Mouse (Mus musculus) C2C12 (cell line): ENCODE data around the gene Slc48a1. TPM values are rescaled to one million over a fixed set of nuclear protein-coding genes. Genes with fewer than 3 reads are reported as not detected.

Experiments used
- H3K27me3 ChIP-seq: one replicate; pipeline ENCODE4 v1.6.1; 2011; ENCODE audit not compliant: control insufficient read depth, insufficient read depth, insufficient read length
- H3K36me3 ChIP-seq: one replicate; pipeline ENCODE4 v1.6.1; 2011; ENCODE audit not compliant: control insufficient read depth, insufficient read depth
- H3K4me3 ChIP-seq: one replicate; pipeline ENCODE4 v1.5.1; 2011; ENCODE audit warnings: mild to moderate bottlenecking, control low read depth; ENCODE audit not compliant: poor library complexity, insufficient read depth, severe bottlenecking
- H3K79me2 ChIP-seq: one replicate; pipeline ENCODE4 v1.6.1; 2011; ENCODE audit not compliant: control insufficient read depth, insufficient read depth
- H3K79me3 ChIP-seq: one replicate; pipeline ENCODE4 v1.6.1; 2011; ENCODE audit warnings: low read depth, control low read depth
- H3ac ChIP-seq: one replicate; pipeline ENCODE3; 2011; ENCODE audit warnings: low read depth; ENCODE audit not compliant: control insufficient read depth, insufficient read length
- CEBPB ChIP-seq: IDR thresholded peaks from one replicate; pipeline ENCODE4 v1.6.1; 2011; ENCODE audit warnings: low read depth, mild to moderate bottlenecking, control low read depth, moderate library complexity
- CTCF ChIP-seq: IDR thresholded peaks from one replicate; pipeline ENCODE4 v1.5.1; 2011; ENCODE audit not compliant: control insufficient read depth, insufficient read depth, insufficient read length
- FOSL1 ChIP-seq: IDR thresholded peaks from one replicate; pipeline ENCODE4 v1.8.0; 2011; ENCODE audit warnings: mild to moderate bottlenecking, low read length; ENCODE audit not compliant: poor library complexity, insufficient read depth, severe bottlenecking
- MAX ChIP-seq: IDR thresholded peaks from one replicate; pipeline ENCODE4 v1.6.1; 2011; ENCODE audit warnings: mild to moderate bottlenecking, control low read depth
- MYOD1 ChIP-seq: IDR thresholded peaks from one replicate; pipeline ENCODE4 v1.6.1; 2011; ENCODE audit warnings: low read depth; ENCODE audit not compliant: control insufficient read depth, insufficient read length
- MYOG ChIP-seq: IDR thresholded peaks from one replicate; pipeline ENCODE4 v1.6.1; 2011; ENCODE audit not compliant: control insufficient read depth, insufficient read length; ENCODE audit errors: extremely low read depth
- USF1 ChIP-seq: IDR thresholded peaks from one replicate; pipeline ENCODE4 v1.6.1; 2011; ENCODE audit warnings: low read depth, mild to moderate bottlenecking, control low read depth, moderate library complexity
- polyA plus RNA-seq: library from polyadenylated mRNA; unstranded; fragments of >200 nt; fragmentation: generic; extraction: Trizol; gene quantifications from one replicate; pipeline ENCODE4 v1.2.1, GENCODE M21; 2012; ENCODE audit warnings: missing spikeins

The Slc48a1 gene
- polyA plus RNA-seq, 1 experiment = 148 TPM

DNA sequence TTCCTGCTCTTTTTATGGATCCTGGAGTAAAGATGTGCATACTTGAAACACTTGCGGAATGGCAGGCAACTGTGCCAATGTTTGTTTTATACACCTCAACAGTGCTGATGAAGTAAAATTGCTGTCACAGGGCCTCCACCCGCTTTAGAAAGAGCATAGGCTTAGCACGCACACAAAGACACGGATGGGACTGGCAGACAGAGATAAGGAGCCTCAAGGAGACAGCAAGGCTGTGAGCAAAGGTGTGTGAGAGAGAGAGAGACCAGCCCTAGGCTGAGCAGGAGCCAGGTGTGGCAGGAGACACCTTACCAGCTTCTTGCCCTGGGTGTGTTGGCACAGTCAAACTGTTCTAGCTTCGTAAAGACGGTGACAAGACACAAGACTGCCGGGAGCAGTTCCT lies 39.4 kb upstream of the Slc48a1 start:
- no peaks in the 10 kb centered on the region for H3K79me2 ChIP-seq
- no peak overlapping the region for H3K4me3 ChIP-seq
- H3ac ChIP-seq = no peak overlapping the region
- no peaks in the 10 kb centered on the region for H3K36me3 ChIP-seq
- H3K79me3 ChIP-seq = no peaks in the 10 kb centered on the region
- peaks cover 15% of the 10 kb centered on the region for H3K27me3 ChIP-seq
- no peak for TF ChIP-seq CTCF
- TF ChIP-seq MYOD1 = no peak
- TF ChIP-seq MYOG = no peak
- TF ChIP-seq USF1 = no peak
- no peak for TF ChIP-seq FOSL1
- TF ChIP-seq CEBPB = no peak
- no peak for TF ChIP-seq MAX

DNA sequence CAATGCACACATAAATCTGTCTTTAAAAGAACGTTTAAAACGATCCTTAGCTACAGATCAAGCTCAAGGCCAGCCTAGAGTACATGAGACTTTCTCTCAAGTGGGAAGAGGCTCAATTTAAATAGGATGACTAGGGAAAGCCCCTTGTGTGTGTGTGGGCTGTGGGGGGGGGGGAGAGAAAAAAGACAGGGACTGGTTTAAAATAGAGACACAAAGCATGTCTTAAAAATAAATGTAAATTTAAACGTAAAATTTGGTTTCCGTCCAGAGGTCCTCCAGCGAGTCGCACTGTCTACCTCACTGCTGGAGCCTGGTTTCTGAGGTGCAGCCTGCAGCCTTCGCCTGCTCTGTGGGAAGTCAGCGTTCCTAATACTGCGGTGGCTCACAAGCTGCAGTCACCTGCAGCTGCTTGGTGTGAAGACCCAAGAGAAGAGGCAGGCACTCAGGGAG lies 38.0 kb upstream of the Slc48a1 start:
- Histone ChIP-seq H3K79me3 (no peaks in the 10 kb centered on the region), H3K4me3 (no peak overlapping the region), H3K27me3 (peaks cover 15% of the 10 kb centered on the region), H3ac (no peak overlapping the region), H3K79me2 (no peaks in the 10 kb centered on the region), H3K36me3 (no peaks in the 10 kb centered on the region)
- TF ChIP-seq MAX = no peak
- no peak for TF ChIP-seq USF1
- no peak for TF ChIP-seq CEBPB
- TF ChIP-seq MYOD1 = no peak
- no peak for TF ChIP-seq FOSL1
- TF ChIP-seq MYOG = no peak
- no peak for TF ChIP-seq CTCF

DNA sequence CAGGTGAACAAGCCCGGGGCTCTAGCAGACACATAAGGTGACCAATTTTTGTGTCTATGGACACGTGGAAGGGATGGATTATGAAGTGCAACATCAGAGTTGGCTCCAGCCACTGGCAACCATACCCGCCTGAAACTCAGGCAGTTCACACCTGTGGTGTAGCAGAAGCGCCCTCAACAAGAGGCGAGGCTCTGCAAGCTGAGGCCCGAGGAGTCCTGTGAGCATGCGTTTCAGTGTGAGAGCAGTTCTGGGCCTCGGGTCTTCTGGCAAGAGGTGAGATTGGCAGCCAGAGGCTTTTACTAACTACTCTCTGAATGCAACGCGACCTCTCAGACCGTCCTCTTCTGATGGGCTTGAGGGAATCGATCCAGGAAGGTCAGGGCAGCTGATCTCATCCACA lies 36.7 kb upstream of the Slc48a1 start:
- no peak for TF ChIP-seq FOSL1
- no peaks in the 10 kb centered on the region for H3K79me3 ChIP-seq
- no peak overlapping the region for H3K4me3 ChIP-seq
- H3ac ChIP-seq = no peak overlapping the region
- H3K27me3 ChIP-seq = peaks cover 15% of the 10 kb centered on the region
- no peaks in the 10 kb centered on the region for H3K36me3 ChIP-seq
- H3K79me2 ChIP-seq = no peaks in the 10 kb centered on the region

DNA sequence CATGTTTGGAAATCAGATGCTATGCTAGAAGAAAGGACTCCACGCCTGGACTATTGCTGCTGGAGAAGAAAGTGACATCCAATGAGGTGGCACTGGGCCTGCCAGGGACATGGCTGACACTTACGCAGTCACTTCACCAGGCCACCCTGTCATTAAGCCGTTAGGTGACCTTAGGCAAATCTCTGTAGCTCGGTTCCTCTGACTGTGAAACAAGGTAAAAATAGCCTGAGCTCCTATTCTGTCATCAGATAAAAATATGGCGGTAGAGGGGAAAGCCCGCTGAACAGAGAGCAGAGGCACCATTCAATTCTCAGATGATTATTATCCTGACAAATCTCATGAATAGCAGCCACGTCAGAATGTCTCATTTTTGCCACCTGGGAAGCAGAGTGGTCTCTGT lies 36.2 kb upstream of the Slc48a1 start:
- no peak overlapping the region for H3K4me3 ChIP-seq
- no peaks in the 10 kb centered on the region for H3K79me3 ChIP-seq
- H3K36me3 ChIP-seq = no peaks in the 10 kb centered on the region
- no peak overlapping the region for H3ac ChIP-seq
- peaks cover 15% of the 10 kb centered on the region for H3K27me3 ChIP-seq
- TF ChIP-seq FOSL1 (no peak), CEBPB (no peak), USF1 (no peak), MYOG (no peak), CTCF (no peak), MYOD1 (no peak), MAX (no peak)
- no peaks in the 10 kb centered on the region for H3K79me2 ChIP-seq

DNA sequence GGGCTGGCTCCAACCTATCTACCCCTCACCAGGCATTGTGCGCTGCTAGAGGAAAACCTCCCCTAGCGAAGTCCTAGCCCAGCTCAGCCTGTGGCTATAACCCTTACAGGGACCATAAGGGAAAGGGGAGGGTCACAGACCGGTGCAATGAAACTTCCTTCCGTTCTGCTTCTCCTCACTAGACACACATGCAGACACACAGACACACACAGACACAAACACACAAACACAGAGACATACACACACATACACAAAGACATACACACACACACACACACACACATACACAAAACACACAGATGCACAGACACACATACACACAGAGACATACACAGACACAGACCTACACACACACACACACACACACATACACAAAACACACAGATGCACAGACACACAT lies 35.7 kb upstream of the Slc48a1 start:
- TF ChIP-seq MAX (no peak), FOSL1 (no peak), MYOG (no peak), MYOD1 (no peak), CTCF (no peak), USF1 (no peak), CEBPB (no peak)
- Histone ChIP-seq H3K79me3 (no peaks in the 10 kb centered on the region), H3K79me2 (no peaks in the 10 kb centered on the region), H3K4me3 (no peak overlapping the region), H3K27me3 (peaks cover 15% of the 10 kb centered on the region), H3K36me3 (no peaks in the 10 kb centered on the region), H3ac (no peak overlapping the region)

DNA sequence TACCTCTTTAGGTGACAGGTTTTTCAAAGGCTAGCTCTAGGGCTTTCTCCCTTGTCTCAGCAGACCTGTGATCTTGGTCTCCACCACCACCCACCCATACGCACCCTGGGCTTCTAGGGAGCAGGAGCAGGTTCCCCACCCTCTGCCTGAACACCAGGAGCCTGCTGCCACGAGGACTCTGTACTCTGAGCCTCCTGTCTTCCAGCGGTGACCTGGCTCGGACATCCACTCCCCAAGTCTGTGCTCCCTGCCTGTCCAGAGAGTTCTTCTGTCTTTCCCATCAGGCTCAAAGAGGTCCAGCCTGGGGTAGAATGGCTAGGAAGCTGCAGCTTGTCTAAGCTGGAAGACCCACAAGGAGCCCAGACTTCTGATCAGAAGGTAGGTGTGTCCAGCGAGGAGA lies 35.1 kb upstream of the Slc48a1 start:
- no peak overlapping the region for H3K4me3 ChIP-seq
- H3K36me3 ChIP-seq = no peaks in the 10 kb centered on the region
- no peaks in the 10 kb centered on the region for H3K79me2 ChIP-seq
- H3K79me3 ChIP-seq = no peaks in the 10 kb centered on the region
- H3ac ChIP-seq = no peak overlapping the region
- H3K27me3 ChIP-seq = peaks cover 14% of the 10 kb centered on the region
- TF ChIP-seq CEBPB = no peak
- no peak for TF ChIP-seq FOSL1
- TF ChIP-seq USF1 = no peak
- no peak for TF ChIP-seq CTCF
- no peak for TF ChIP-seq MAX
- no peak for TF ChIP-seq MYOD1
- TF ChIP-seq MYOG = no peak

DNA sequence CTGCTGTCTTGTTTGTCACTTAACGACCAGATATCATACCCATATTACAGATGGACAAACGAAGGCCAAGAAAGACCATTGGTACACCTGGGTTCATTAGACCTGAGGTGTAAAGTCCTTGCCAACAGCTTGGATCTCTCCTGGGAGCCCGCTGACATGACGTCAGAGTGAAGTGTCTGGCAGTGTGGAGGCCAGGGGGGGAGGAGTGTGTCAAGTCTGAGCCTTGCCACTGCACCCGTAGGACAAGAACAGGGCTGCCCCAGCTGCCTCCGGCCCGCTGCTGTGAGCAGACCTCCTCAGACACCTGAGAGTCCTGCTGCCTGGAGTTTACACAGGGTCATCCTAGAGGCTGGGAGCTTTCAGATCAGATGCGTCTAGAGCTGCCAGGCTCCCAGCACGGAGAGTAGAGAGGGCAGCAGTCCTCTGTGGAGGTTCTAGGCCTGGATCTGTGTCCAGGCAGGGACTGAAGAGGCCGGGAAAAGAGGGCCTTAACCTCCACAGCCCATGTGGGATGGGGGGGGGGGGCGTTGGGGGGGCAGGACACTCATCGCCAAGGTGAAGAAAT lies 34.3 kb upstream of the Slc48a1 start:
- H3K79me2 ChIP-seq = no peaks in the 10 kb centered on the region
- H3K4me3 ChIP-seq = no peak overlapping the region
- no peak overlapping the region for H3ac ChIP-seq
- no peaks in the 10 kb centered on the region for H3K79me3 ChIP-seq
- peaks cover 16% of the 10 kb centered on the region for H3K27me3 ChIP-seq
- H3K36me3 ChIP-seq = no peaks in the 10 kb centered on the region
- TF ChIP-seq CTCF (no peak), USF1 (no peak), MYOG (no peak), FOSL1 (no peak), MYOD1 (no peak), CEBPB (no peak), MAX (no peak)
